Mouse (Mus musculus): ENCODE data around the gene Adam12. TPM values are rescaled to one million over a fixed set of nuclear protein-coding genes. Genes with fewer than 3 reads are reported as not detected.

Gene Adam12
- total and polyA plus RNA-seq, 2 experiments = 0.28 TPM

- H3K9ac ChIP-seq (ENCODE audit: low read depth, low read length) = no peak overlapping the region
- H3K27ac ChIP-seq (replicated peaks; ENCODE audit: insufficient read depth, low read depth, low read length) = no peak overlapping the region
- H3K36me3 ChIP-seq (ENCODE audit: control insufficient read depth, insufficient read depth, low read length) = peaks cover 1% of the 10 kb centered on the region; the same call in 1 of the 2 replicates
- no peak overlapping the region for H3K4me3 ChIP-seq (ENCODE audit: insufficient read depth, low read depth, low read length)
- no peaks in the 10 kb centered on the region for H3K4me1 ChIP-seq (ENCODE audit: control insufficient read depth, insufficient read depth, low read length)
- no peak for DNase-seq (ENCODE audit: extremely low read depth, low read depth, low spot score)
- no peak for TF ChIP-seq CTCF (IDR thresholded peaks at IDR 0.05; ENCODE audit: low read depth, low read length)
- no peak for TF ChIP-seq POLR2A (IDR thresholded peaks at IDR 0.05; ENCODE audit: extremely low read depth, insufficient read depth, low read length)
- no peaks in the 10 kb centered on the region for H3K27me3 ChIP-seq (ENCODE audit: control insufficient read depth, insufficient read depth, low read length)
- no peaks in the 10 kb centered on the region for H3K79me2 ChIP-seq (ENCODE audit: control insufficient read depth, insufficient read depth, low read length)
These were observed 189.3 kb downstream of the Adam12 start for GRCm38 (mm10) chr7:134042614-134043013.

DNA sequence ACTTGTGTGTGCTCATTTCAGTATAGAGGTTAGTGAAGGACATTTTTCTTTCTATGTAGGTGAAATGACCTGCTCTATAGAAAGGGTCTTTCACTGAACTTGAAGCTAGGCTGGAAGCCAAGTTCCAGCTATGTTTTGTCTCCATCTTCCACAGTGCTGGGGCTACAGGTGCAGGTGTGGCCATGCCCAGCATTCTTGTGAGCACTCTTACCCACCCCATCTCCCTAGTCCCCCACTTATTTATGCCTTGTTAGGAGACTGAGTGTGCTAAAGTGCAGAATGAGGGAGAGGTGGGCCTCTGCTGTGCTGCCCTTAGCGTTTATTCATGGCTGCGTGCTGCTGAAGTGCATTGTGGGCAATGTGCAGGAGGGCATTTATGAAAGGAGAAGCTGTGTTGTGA, 198.0 kb downstream of the Adam12 start:
- TF ChIP-seq CTCF (IDR thresholded peaks at IDR 0.05; ENCODE audit: low read depth, low read length) (no peak), POLR2A (IDR thresholded peaks at IDR 0.05; ENCODE audit: extremely low read depth, insufficient read depth, low read length) (no peak)
- WGBS = 93% methylated on average over 2 of the region's 2 CpGs
- H3K36me3 ChIP-seq (ENCODE audit: control insufficient read depth, insufficient read depth, low read length) = no peaks in the 10 kb centered on the region
- no peak overlapping the region for H3K9ac ChIP-seq (ENCODE audit: low read depth, low read length)
- no peaks in the 10 kb centered on the region for H3K79me2 ChIP-seq (ENCODE audit: control insufficient read depth, insufficient read depth, low read length)
- H3K27ac ChIP-seq (replicated peaks; ENCODE audit: insufficient read depth, low read depth, low read length) = no peak overlapping the region
- no peaks in the 10 kb centered on the region for H3K27me3 ChIP-seq (ENCODE audit: control insufficient read depth, insufficient read depth, low read length)
- H3K4me1 ChIP-seq (ENCODE audit: control insufficient read depth, insufficient read depth, low read length) = no peaks in the 10 kb centered on the region
- H3K4me3 ChIP-seq (ENCODE audit: insufficient read depth, low read depth, low read length) = no peak overlapping the region
- no peak for DNase-seq (ENCODE audit: extremely low read depth, low read depth, low spot score)

GRCm38 (mm10) chr7:134032959-134033366, 199.0 kb downstream of the Adam12 start:
- Histone ChIP-seq H3K9ac (ENCODE audit: low read depth, low read length) (no peak overlapping the region), H3K4me1 (ENCODE audit: control insufficient read depth, insufficient read depth, low read length) (no peaks in the 10 kb centered on the region), H3K27ac (replicated peaks; ENCODE audit: insufficient read depth, low read depth, low read length) (no peak overlapping the region), H3K4me3 (ENCODE audit: insufficient read depth, low read depth, low read length) (no peak overlapping the region), H3K79me2 (ENCODE audit: control insufficient read depth, insufficient read depth, low read length) (no peaks in the 10 kb centered on the region), H3K27me3 (ENCODE audit: control insufficient read depth, insufficient read depth, low read length) (no peaks in the 10 kb centered on the region), H3K36me3 (ENCODE audit: control insufficient read depth, insufficient read depth, low read length) (no peaks in the 10 kb centered on the region)
- WGBS = 66% methylated on average over 6 of the region's 6 CpGs
- TF ChIP-seq CTCF (IDR thresholded peaks at IDR 0.05; ENCODE audit: low read depth, low read length) (no peak), POLR2A (IDR thresholded peaks at IDR 0.05; ENCODE audit: extremely low read depth, insufficient read depth, low read length) (no peak)
- no peak for DNase-seq (ENCODE audit: extremely low read depth, low read depth, low spot score)

- Histone ChIP-seq H3K4me3 (ENCODE audit: insufficient read depth, low read depth, low read length) (no peak overlapping the region), H3K9ac (ENCODE audit: low read depth, low read length) (no peak overlapping the region), H3K27ac (replicated peaks; ENCODE audit: insufficient read depth, low read depth, low read length) (no peak overlapping the region), H3K36me3 (ENCODE audit: control insufficient read depth, insufficient read depth, low read length) (no peaks in the 10 kb centered on the region), H3K79me2 (ENCODE audit: control insufficient read depth, insufficient read depth, low read length) (no peaks in the 10 kb centered on the region), H3K4me1 (ENCODE audit: control insufficient read depth, insufficient read depth, low read length) (no peaks in the 10 kb centered on the region), H3K27me3 (ENCODE audit: control insufficient read depth, insufficient read depth, low read length) (no peaks in the 10 kb centered on the region)
- DNase-seq (ENCODE audit: extremely low read depth, low read depth, low spot score) = no peak
- 74% methylated on average over 6 of the region's 6 CpGs for WGBS
- TF ChIP-seq POLR2A (IDR thresholded peaks at IDR 0.05; ENCODE audit: extremely low read depth, insufficient read depth, low read length) = no peak
- no peak for TF ChIP-seq CTCF (IDR thresholded peaks at IDR 0.05; ENCODE audit: low read depth, low read length)
These were observed 200.2 kb downstream of the Adam12 start for GRCm38 (mm10) chr7:134031787-134032186.

GRCm38 (mm10) chr7:134031256-134031655, 200.7 kb downstream of the Adam12 start:
- H3K36me3 ChIP-seq (ENCODE audit: control insufficient read depth, insufficient read depth, low read length) = no peaks in the 10 kb centered on the region
- WGBS = 79% methylated on average over 2 of the region's 2 CpGs
- DNase-seq (ENCODE audit: extremely low read depth, low read depth, low spot score) = no peak
- H3K27ac ChIP-seq (replicated peaks; ENCODE audit: insufficient read depth, low read depth, low read length) = no peak overlapping the region
- H3K4me1 ChIP-seq (ENCODE audit: control insufficient read depth, insufficient read depth, low read length) = no peaks in the 10 kb centered on the region
- H3K27me3 ChIP-seq (ENCODE audit: control insufficient read depth, insufficient read depth, low read length) = no peaks in the 10 kb centered on the region
- no peak overlapping the region for H3K4me3 ChIP-seq (ENCODE audit: insufficient read depth, low read depth, low read length)
- no peaks in the 10 kb centered on the region for H3K79me2 ChIP-seq (ENCODE audit: control insufficient read depth, insufficient read depth, low read length)
- H3K9ac ChIP-seq (ENCODE audit: low read depth, low read length) = no peak overlapping the region
- TF ChIP-seq CTCF (IDR thresholded peaks at IDR 0.05; ENCODE audit: low read depth, low read length) (no peak), POLR2A (IDR thresholded peaks at IDR 0.05; ENCODE audit: extremely low read depth, insufficient read depth, low read length) (no peak)

DNA sequence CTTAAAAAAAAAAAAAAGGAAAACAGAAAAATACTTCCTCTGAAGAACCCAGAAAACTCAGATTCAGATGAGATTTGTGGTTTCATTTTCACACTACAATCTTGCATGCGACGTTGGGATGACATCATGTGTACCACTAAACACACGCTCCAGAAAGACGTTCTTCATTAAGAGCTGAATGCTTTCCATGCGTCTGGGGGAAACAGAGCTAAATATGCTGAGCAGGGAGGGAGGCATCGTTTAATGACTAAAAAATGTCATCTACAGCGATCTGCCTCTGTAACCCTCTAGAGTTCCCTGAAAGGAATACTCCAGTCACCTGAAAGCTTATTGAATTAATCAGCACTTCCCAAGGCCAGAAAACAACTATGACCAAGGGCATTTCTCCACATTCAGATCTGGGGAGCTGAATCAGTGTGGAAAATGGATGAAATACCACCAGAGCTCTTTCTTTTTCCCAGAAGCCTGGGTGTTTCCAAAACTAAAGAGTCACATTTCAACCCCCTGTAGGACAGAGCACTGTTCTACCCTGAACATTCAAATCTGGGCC, 203.6 kb downstream of the Adam12 start:
- no peaks in the 10 kb centered on the region for H3K36me3 ChIP-seq (ENCODE audit: control insufficient read depth, insufficient read depth, low read length)
- H3K4me3 ChIP-seq (ENCODE audit: insufficient read depth, low read depth, low read length) = no peak overlapping the region
- peaks cover 5% of the 10 kb centered on the region for H3K4me1 ChIP-seq (ENCODE audit: control insufficient read depth, insufficient read depth, low read length)
- H3K9ac ChIP-seq (ENCODE audit: low read depth, low read length) = no peak overlapping the region
- 85% methylated on average over 7 of the region's 7 CpGs for WGBS
- DNase-seq (ENCODE audit: extremely low read depth, low read depth, low spot score) = no peak
- no peaks in the 10 kb centered on the region; the same call in 1 of the 2 replicates for H3K79me2 ChIP-seq (ENCODE audit: control insufficient read depth, insufficient read depth, low read length)
- H3K27ac ChIP-seq (replicated peaks; ENCODE audit: insufficient read depth, low read depth, low read length) = no peak overlapping the region
- H3K27me3 ChIP-seq (ENCODE audit: control insufficient read depth, insufficient read depth, low read length) = no peaks in the 10 kb centered on the region
- TF ChIP-seq CTCF (IDR thresholded peaks at IDR 0.05; ENCODE audit: low read depth, low read length) (no peak), POLR2A (IDR thresholded peaks at IDR 0.05; ENCODE audit: extremely low read depth, insufficient read depth, low read length) (no peak)
